Mouse (Mus musculus) erythroblast, embryonic 14.5 days (primary cell): Measurements from ENCODE around the gene Csrp3.

Experiments
- GATA1 ChIP-seq: IDR thresholded peaks from 2 replicates; pipeline ENCODE4 v1.6.1; 2012; ENCODE audit warnings: low read length, inconsistent platforms, mixed read lengths
- TAL1 ChIP-seq: IDR thresholded peaks from 3 replicates; pipeline ENCODE4 v1.6.1; 2012; ENCODE audit warnings: low read length, inconsistent platforms, mixed read lengths

DNA sequence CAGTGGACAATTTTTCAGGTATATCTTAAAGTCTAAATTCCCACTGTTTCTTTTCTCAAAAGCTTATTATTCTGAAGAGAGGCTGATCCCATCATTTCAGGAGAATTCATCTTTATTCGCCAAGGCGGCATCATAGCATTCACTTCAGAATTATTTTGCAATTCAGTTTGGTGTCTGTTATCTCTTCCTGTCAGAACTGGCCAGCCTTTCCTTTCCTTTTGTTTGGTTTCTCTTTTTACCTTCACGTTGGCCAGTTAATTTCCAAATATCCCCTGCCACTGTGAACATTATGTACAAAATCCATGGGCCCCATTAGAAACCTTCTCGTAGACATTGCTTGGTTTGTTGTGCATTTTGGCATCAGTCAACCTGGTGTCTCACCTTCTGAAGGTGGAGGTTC is 11.5 kb upstream of the Csrp3 start:
- TF ChIP-seq GATA1 (no peak), TAL1 (no peak)
